Mouse (Mus musculus) limb, embryonic 10.5 days (tissue): ENCODE results near the gene Gm609. TPM values are rescaled to one million over a fixed set of nuclear protein-coding genes. Genes with fewer than 3 reads are reported as not detected.

Experiments
- DNase-seq: peaks from one replicate; pipeline ENCODE4 v3.0.0-alpha.2; 2017; ENCODE audit warnings: low spot score
- H3K27ac ChIP-seq: fragments of 300-500 bp; sonication (generic); 2 replicates; pipeline ENCODE4 v1.5.1; 2016; ENCODE audit warnings: mild to moderate bottlenecking
- H3K27me3 ChIP-seq: fragments of 300-500 bp; sonication (generic); 2 replicates; pipeline ENCODE4 v1.6.1; 2016; ENCODE audit warnings: low read depth, mild to moderate bottlenecking; ENCODE audit not compliant: poor library complexity, severe bottlenecking
- H3K36me3 ChIP-seq: fragments of 300-500 bp; sonication (generic); 2 replicates; pipeline ENCODE4 v1.6.1; 2016; ENCODE audit warnings: mild to moderate bottlenecking, moderate library complexity
- H3K4me1 ChIP-seq: fragments of 300-500 bp; sonication (generic); 2 replicates; pipeline ENCODE4 v1.6.1; 2016
- H3K4me3 ChIP-seq: fragments of 300-500 bp; sonication (generic); 2 replicates; pipeline ENCODE4 v1.5.1; 2016; ENCODE audit warnings: mild to moderate bottlenecking, moderate library complexity
- H3K9me3 ChIP-seq: fragments of 300-500 bp; sonication (generic); replicated peaks from 2 replicates; pipeline ENCODE4 v1.6.1; 2016; ENCODE audit warnings: mild to moderate bottlenecking
- WGBS: fragments of 180-500 bp; shearing (Covaris S2); methylation state at CpG from one replicate; pipeline ENCODE4 v1.1.7; 2016; 5-methylcytosine and 5-hydroxymethylcytosine counted together
- polyA plus RNA-seq: library from polyadenylated mRNA; unstranded; fragments of >200 nt; fragmentation: Nextera tagmentation; extraction: Ambion mirVana; gene quantifications from 2 replicates; pipeline ENCODE4 v1.2.1, GENCODE M21; 2016

Gene Gm609
- polyA plus RNA-seq, 1 experiment from 2014 or later: not detected

DNA sequence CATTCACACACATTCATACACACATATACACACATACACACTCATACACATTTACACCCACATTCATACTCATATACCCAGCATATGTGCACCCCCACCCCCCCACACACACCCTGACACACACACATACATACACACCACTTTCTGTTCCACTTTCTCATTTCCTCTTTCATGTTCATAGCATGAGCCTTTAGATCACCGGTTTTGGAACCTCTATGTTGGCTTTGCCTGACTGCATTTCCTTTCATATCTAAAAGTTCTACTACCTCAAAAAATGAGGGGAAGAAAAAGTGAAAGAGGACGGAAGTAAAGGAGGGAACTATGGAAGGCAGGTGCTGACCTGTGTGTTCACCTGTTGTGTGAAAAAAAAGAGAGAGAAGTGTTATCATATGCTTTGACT lies 102.9 kb downstream of the Gm609 start:
- Histone ChIP-seq H3K4me3 (no peak overlapping the region), H3K27ac (no peak overlapping the region), H3K4me1 (no peaks in the 10 kb centered on the region), H3K36me3 (no peaks in the 10 kb centered on the region), H3K9me3 (no peaks in the 10 kb centered on the region), H3K27me3 (no peaks in the 10 kb centered on the region)
- DNase-seq: no peak
- 91% methylated on average over 2 of the region's 2 CpGs for WGBS

DNA sequence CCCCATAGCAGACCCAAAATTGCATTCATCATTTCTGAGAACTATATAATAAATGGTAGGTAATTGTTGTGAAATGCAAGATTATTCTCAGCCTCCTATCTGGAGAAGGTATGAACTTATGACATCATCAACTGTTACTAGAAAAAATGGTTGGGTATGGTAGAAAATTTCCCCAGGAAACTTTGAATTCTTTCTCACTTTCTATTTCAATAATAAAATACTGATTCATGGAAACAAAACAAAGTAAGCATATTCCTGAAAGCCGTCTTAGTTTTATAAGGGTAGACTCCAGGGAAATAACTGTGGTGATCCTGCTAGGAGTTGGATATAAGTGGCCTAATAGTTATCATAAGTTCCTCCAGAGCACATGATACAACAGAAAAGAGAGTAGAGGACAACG lies 103.7 kb downstream of the Gm609 start:
- Histone ChIP-seq H3K27ac (no peak overlapping the region), H3K36me3 (no peaks in the 10 kb centered on the region), H3K9me3 (no peaks in the 10 kb centered on the region), H3K27me3 (no peaks in the 10 kb centered on the region), H3K4me3 (no peak overlapping the region), H3K4me1 (no peaks in the 10 kb centered on the region)
- 96% methylated on average over 2 of the region's 2 CpGs for WGBS
- no peak for DNase-seq

DNA sequence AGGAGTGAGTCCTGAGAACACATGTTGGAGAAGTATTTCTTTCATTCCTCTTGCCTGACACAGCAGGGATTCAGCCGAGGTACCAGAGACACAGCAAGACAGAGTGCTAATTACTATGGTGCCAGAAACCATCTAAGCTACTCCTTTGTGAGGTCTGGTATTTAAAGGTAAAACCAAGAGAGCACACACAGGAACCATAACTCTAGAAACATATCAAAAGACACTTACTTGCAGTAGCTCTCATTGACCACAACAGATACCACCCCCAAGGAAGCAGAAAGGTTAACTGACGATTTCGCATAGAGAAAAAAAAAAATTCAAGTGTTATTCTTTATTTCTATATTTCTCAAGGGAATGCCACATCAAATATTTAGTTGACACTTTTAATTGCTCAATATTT lies 111.0 kb downstream of the Gm609 start:
- H3K9me3 ChIP-seq: no peaks in the 10 kb centered on the region
- 80% methylated on average over 3 of the region's 3 CpGs for WGBS
- no peaks in the 10 kb centered on the region for H3K27me3 ChIP-seq
- DNase-seq: no peak
- H3K36me3 ChIP-seq: no peaks in the 10 kb centered on the region
- H3K4me1 ChIP-seq: no peaks in the 10 kb centered on the region
- no peak overlapping the region for H3K27ac ChIP-seq
- H3K4me3 ChIP-seq: no peak overlapping the region

DNA sequence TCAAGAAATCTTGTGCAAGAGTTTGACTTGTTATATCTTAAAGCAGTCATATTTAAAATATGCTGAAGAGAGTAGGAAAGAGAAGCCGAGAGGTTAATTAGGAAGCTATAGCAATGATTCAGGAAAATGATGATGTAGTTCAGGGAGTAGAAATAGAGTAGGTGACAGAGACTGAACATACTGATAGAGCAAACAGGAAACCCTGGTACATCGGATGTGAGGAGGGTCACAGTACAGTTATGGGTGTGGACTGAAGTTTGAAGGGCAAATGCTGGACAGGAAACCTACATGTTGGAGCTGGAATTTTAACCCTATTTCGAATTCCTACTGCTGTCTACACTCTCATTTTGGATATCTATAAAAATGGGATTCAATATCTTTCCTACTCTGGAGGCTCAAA lies 113.8 kb downstream of the Gm609 start:
- Histone ChIP-seq H3K4me3 (no peak overlapping the region), H3K36me3 (no peaks in the 10 kb centered on the region), H3K27me3 (no peaks in the 10 kb centered on the region), H3K27ac (no peak overlapping the region), H3K4me1 (no peaks in the 10 kb centered on the region), H3K9me3 (no peaks in the 10 kb centered on the region)
- 82% methylated on average over 3 of the region's 3 CpGs for WGBS
- no peak for DNase-seq

DNA sequence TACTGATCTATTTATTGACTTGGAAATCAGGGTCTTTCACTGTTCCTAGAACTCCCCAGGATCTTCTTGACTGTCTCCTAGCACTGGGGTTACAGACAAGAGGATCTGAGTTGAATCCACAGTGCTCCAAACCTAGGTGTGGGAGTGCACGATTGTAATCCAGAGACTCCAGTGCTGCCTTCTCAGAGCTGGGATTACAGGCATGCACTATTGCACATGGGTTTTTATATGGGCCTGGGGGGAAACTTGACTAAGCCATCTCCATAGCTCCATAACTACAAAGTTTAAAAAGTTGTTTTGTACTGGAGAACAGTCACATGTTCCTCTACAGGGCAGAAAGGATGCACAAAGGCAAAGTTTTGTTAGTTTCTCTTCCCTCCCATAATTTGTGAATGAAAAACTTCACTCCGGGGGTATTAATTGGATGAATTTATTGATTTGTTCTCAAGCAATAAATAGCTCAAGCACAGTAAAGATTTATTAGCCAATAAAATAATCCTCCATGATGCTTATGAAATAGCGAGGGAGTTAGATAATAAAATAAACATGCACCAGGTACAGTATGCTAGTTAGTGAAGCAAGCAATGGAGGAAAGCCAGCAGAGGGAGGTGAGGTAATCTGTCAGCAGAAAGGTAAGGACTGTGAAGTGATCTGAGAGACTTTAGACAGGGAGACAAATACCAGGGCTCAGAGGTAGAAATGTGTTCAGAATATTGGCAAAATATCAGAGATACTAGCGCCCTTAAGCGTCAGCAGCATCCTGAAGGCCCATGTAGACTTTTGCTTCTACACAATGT lies 114.4 kb downstream of the Gm609 start:
- H3K36me3 ChIP-seq: no peaks in the 10 kb centered on the region
- no peaks in the 10 kb centered on the region for H3K9me3 ChIP-seq
- DNase-seq: no peak
- no peak overlapping the region for H3K27ac ChIP-seq
- no peaks in the 10 kb centered on the region for H3K4me1 ChIP-seq
- WGBS: 97% methylated on average over 5 of the region's 5 CpGs
- no peaks in the 10 kb centered on the region for H3K27me3 ChIP-seq
- no peak overlapping the region for H3K4me3 ChIP-seq

DNA sequence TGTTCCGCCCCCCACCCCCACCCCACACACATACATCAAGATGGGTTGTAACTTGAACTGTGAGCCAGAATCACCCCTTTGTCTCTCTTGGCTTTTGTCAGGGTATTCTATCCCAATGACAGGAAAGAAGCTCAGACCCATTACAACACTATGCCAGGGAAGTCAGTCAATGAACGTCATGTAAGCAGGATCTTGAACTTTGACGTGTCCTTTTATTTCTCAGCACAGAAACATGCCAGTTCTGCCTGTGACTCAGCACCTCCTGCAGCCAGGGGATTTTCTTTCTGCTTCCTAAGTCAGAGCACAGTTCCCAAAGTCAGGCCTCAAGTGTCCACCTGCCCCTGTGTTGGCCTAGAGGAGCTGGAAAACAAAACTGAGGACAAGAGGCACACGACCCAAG lies 115.4 kb downstream of the Gm609 start:
- 92% methylated on average over 4 of the region's 4 CpGs for WGBS
- no peak for DNase-seq
- no peak overlapping the region for H3K4me3 ChIP-seq
- no peaks in the 10 kb centered on the region for H3K4me1 ChIP-seq
- no peaks in the 10 kb centered on the region for H3K9me3 ChIP-seq
- no peak overlapping the region for H3K27ac ChIP-seq
- no peaks in the 10 kb centered on the region for H3K27me3 ChIP-seq
- no peaks in the 10 kb centered on the region for H3K36me3 ChIP-seq

DNA sequence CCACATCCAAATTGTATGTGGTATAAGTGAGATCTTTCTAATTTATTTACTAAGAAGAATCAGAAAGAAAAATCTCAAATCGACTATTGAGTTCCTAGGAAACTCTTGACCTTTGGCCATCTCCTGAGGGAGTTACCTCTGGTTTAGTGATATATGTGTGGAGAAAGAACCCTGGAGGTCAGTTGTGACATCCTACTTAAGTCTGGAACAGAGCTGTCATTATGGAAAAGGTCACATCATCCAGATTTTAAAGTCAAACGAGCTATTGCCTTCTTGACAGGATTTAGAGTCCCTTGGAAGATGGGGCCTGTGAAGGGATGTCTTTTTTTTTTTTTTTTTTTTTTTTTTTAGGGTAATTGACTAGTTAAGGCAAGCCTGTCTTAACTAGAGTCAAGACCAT lies 116.0 kb downstream of the Gm609 start:
- no peaks in the 10 kb centered on the region for H3K4me1 ChIP-seq
- WGBS: 74% methylated on average over 2 of the region's 2 CpGs
- no peak overlapping the region for H3K4me3 ChIP-seq
- no peaks in the 10 kb centered on the region for H3K9me3 ChIP-seq
- H3K36me3 ChIP-seq: no peaks in the 10 kb centered on the region
- no peak overlapping the region for H3K27ac ChIP-seq
- no peaks in the 10 kb centered on the region for H3K27me3 ChIP-seq
- no peak for DNase-seq

DNA sequence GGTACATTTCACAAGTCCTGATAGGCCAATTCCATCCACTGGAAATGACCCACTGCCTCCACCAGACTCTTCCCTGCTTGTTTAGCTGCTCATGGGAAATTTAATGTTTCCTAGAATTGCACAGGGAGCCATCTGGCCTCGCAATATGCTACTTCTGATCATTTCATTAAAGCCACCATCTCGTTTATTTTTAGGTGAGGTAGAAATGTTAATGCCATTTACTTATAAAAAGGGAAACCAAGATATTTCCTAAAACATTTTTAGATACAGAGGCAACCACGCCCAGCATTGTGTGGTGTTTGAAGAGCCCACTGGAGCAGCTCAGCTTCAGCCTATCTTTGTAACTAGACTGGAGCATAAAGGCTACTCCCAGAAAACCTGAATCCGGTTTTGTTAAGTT lies 116.5 kb downstream of the Gm609 start:
- Histone ChIP-seq H3K4me1 (no peaks in the 10 kb centered on the region), H3K4me3 (no peak overlapping the region), H3K27ac (no peak overlapping the region), H3K9me3 (no peaks in the 10 kb centered on the region), H3K27me3 (no peaks in the 10 kb centered on the region), H3K36me3 (no peaks in the 10 kb centered on the region)
- DNase-seq: no peak
- WGBS: 85% methylated on average over 4 of the region's 4 CpGs

DNA sequence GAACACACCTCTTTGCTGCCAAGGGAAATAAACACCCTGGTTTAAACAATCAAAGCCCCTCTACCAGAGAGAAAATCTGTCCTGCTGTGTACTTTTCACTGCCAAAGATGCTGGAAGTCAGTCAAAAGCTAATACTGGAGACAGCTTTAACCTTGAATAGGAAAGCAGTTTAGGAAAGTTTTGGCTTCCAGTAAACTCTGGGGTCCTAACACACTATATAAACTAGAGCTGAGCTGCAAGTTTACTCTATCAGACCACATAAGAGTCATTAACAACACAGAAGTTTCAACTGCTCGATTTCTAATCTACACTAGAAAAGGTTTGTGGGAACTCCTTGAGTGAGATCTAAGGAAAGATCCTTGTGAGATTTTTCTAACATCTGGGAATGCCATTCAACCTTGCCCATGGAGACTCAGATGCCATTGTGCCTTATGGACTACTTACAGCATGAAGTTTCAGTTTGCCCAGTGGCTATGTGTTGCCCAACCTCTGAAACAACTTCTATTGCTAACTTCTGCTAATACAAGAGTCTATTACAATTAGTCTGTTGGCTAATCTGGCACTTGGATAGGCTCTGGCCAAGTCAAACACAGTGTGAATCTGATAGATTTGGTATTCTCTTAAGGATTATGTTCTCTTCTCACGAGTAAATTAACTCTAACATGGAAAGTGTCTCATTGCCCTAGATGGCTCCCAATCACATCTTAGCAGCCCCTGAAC lies 117.1 kb downstream of the Gm609 start:
- 76% methylated on average over 2 of the region's 2 CpGs for WGBS
- H3K4me1 ChIP-seq: no peaks in the 10 kb centered on the region
- DNase-seq: no peak
- no peaks in the 10 kb centered on the region for H3K36me3 ChIP-seq
- H3K27me3 ChIP-seq: no peaks in the 10 kb centered on the region
- no peak overlapping the region for H3K4me3 ChIP-seq
- no peaks in the 10 kb centered on the region for H3K9me3 ChIP-seq
- no peak overlapping the region for H3K27ac ChIP-seq

DNA sequence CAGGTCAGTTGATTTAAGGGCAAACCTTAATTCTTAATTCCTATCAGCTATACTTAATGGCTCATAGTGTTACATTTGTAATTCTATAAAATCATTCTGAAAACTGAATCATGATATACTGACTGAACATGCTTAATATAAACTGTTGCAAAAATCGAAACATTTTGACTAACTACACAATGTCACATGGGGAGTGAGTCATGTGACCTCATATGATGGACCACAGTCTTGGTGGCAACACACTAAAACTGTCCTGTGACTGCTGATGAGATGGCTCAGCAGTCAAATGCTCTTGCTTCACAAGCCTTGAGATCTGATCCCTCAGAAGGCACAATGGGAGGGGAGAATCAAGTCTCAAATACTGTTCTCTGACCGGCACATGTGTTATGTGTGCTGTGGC lies 118.7 kb downstream of the Gm609 start:
- Histone ChIP-seq H3K36me3 (no peaks in the 10 kb centered on the region), H3K27me3 (no peaks in the 10 kb centered on the region), H3K27ac (no peak overlapping the region), H3K9me3 (no peaks in the 10 kb centered on the region), H3K4me3 (no peak overlapping the region), H3K4me1 (no peaks in the 10 kb centered on the region)
- no peak for DNase-seq
- 86% methylated on average over 2 of the region's 2 CpGs for WGBS

DNA sequence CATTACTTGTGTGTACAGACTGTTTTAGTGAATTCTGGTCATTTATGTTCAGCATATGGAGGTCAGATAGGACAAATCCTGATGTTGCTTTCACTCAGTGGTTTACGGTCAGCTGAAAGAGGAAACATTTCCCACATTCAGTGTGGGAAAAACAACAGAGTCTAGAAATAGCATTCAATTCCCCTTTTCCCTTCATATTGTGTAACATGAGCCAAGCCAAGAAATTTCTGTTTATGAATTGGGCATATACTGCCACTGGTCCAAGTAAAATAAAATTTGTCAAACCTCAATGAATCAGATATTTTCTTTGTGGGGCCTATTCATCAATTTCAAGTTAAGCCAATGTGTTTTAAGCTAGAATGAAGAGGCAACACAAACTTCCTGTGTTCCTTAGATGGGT lies 121.7 kb downstream of the Gm609 start:
- 95% methylated on average over 1 of the region's 1 CpGs for whole genome bisulfite sequencing
- Histone ChIP-seq H3K27ac (no peak overlapping the region), H3K36me3 (no peaks in the 10 kb centered on the region), H3K4me3 (no peak overlapping the region), H3K27me3 (no peaks in the 10 kb centered on the region), H3K4me1 (no peaks in the 10 kb centered on the region), H3K9me3 (no peaks in the 10 kb centered on the region)
- no peak for DNase-seq

DNA sequence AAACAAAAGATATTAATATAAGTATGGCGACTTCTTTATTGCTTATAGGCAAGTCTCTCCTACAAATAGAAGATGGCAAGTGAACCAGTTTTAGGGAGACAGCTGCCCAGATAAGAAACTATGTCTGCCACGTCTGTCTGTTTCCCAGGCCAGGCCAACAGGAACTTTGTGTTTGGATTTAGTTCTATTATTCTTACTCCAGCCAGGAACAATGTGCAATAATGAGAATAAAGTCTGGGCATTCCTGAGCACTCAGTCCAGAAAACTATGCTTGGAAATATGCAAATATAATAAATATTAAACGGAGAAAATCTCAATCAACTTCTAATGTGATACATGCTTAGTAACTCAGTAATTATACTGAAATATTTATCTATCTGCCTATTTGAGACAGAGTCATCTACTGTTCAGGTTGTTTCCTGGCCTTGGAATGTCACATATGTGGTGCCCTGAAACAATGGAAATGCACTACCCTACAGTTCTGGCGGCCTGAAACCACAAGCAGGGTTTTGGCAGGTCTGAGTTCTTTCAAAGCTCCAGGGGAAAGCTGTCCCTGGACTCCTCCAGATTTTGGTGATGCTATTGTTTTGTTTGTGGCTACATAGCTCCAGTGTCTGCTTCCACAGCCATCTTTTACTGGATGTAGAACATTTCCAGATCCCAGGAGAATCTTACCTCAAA lies 123.3 kb downstream of the Gm609 start:
- DNase-seq: no peak
- H3K27me3 ChIP-seq: no peaks in the 10 kb centered on the region
- H3K27ac ChIP-seq: no peak overlapping the region
- 83% methylated on average over 4 of the region's 4 CpGs for WGBS
- H3K4me3 ChIP-seq: no peak overlapping the region
- no peaks in the 10 kb centered on the region for H3K4me1 ChIP-seq
- H3K9me3 ChIP-seq: no peaks in the 10 kb centered on the region
- H3K36me3 ChIP-seq: no peaks in the 10 kb centered on the region

DNA sequence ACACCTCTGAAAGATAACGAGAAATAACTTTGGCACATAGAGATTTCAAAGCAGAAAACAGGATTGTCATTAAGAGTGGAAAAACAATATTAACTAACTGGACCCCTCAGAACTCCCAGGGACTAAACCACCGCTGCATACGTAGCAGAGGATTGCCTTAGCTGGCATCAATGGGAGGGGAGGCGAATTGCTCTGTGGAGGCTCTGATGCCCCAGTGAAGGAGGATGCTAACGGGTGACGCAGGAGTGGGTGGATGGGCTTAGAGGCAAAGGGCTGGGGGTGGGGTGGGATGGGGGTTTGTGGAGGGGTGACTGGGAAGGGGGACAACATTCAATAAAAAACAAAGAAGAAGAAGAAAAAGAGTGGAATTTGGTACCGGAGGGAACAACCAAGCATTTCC lies 126.7 kb downstream of the Gm609 start:
- Histone ChIP-seq H3K4me1 (no peaks in the 10 kb centered on the region), H3K27me3 (no peaks in the 10 kb centered on the region), H3K9me3 (no peaks in the 10 kb centered on the region), H3K27ac (no peak overlapping the region), H3K4me3 (no peak overlapping the region), H3K36me3 (no peaks in the 10 kb centered on the region)
- DNase-seq: no peak
- WGBS: 88% methylated on average over 7 of the region's 7 CpGs
